Mouse (Mus musculus) CH12.LX (cell line): ENCODE data around the gene Myh3. TPM values are rescaled to one million over a fixed set of nuclear protein-coding genes. Genes with fewer than 3 reads are reported as not detected.

Experiments
- DNase-seq: peaks from one replicate; pipeline ENCODE4 v3.0.0-alpha.2; 2013; ENCODE audit errors: extremely low read depth
- H3K27ac ChIP-seq: 2 replicates; pipeline ENCODE4 v1.5.1; 2012; ENCODE audit warnings: low read depth, mild to moderate bottlenecking, control low read depth, moderate library complexity; ENCODE audit not compliant: insufficient read depth
- H3K27me3 ChIP-seq: replicated peaks from 2 replicates; pipeline ENCODE3; 2012; ENCODE audit warnings: inconsistent platforms
- H3K36me3 ChIP-seq, 2 experiments: replicated peaks in 1 of 2; 2 replicates each; pipeline versions ENCODE3 to v1.6.1; 2012; ENCODE audit warnings: inconsistent platforms in 1 of 2, low read length in 1 of 2, mild to moderate bottlenecking in 1 of 2, mixed read lengths in 1 of 2, moderate library complexity in 1 of 2; ENCODE audit not compliant: control insufficient read depth in 1 of 2, insufficient read depth in 1 of 2
- H3K4me1 ChIP-seq, 2 experiments: 2 replicates each; pipeline ENCODE4 v1.6.1; 2012; ENCODE audit warnings: inconsistent platforms in 1 of 2, moderate library complexity in 1 of 2; ENCODE audit not compliant: insufficient read depth in 2 of 2, control insufficient read depth in 1 of 2
- H3K4me2 ChIP-seq: 2 replicates; pipeline ENCODE4 v1.6.1; 2012; ENCODE audit warnings: low read depth, mild to moderate bottlenecking, control low read depth; ENCODE audit not compliant: poor library complexity, insufficient read depth, severe bottlenecking
- H3K4me3 ChIP-seq, 3 experiments: fragments of 150-350 bp in 1 of 3; sonication (generic) in 1 of 3; replicated peaks in 1 of 3; 2 replicates each; pipeline versions ENCODE3 to v1.5.1; 2011 to 2012; ENCODE audit warnings: low read depth in 2 of 3, low read length in 2 of 3, mild to moderate bottlenecking in 2 of 3, moderate library complexity in 2 of 3, control low read depth in 1 of 3, improper control_type of control experiment in 1 of 3, inconsistent platforms in 1 of 3, mixed read lengths in 1 of 3; ENCODE audit not compliant: poor library complexity in 1 of 3
- H3K79me2 ChIP-seq: replicated peaks from 2 replicates; pipeline ENCODE4 v1.6.1; 2012; ENCODE audit warnings: mild to moderate bottlenecking, moderate library complexity; ENCODE audit not compliant: control insufficient read depth, poor library complexity, insufficient read depth, severe bottlenecking; ENCODE audit errors: extremely low read depth
- H3K9ac ChIP-seq: 2 replicates; pipeline ENCODE4 v1.6.1; 2012; ENCODE audit warnings: low read depth, mild to moderate bottlenecking, control low read depth, moderate library complexity; ENCODE audit not compliant: insufficient read depth
- H3K9me3 ChIP-seq: replicated peaks from 2 replicates; pipeline ENCODE3; 2012; ENCODE audit warnings: low read length, inconsistent platforms, mixed read lengths
- BHLHE40 ChIP-seq: IDR thresholded peaks from 2 replicates; pipeline ENCODE4 v1.6.1; 2011; ENCODE audit warnings: mild to moderate bottlenecking, low read depth, low read length, improper control_type of control experiment
- CHD1 ChIP-seq: IDR thresholded peaks from 2 replicates; pipeline ENCODE4 v1.6.1; 2012; ENCODE audit warnings: low read depth, low read length, improper control_type of control experiment, inconsistent platforms
- CHD2 ChIP-seq: IDR thresholded peaks from 2 replicates; pipeline ENCODE4 v1.6.1; 2011; ENCODE audit warnings: low read length, improper control_type of control experiment
- E2F4 ChIP-seq: IDR thresholded peaks from 2 replicates; pipeline ENCODE4 v1.6.1; 2011; ENCODE audit warnings: low read depth, low read length, improper control_type of control experiment; ENCODE audit not compliant: insufficient replicate concordance
- ELF1 ChIP-seq: IDR thresholded peaks from 2 replicates; pipeline ENCODE4 v1.6.1; 2014; ENCODE audit warnings: low read depth, mild to moderate bottlenecking, inconsistent platforms, low read length, improper control_type of control experiment
- EP300 ChIP-seq: IDR thresholded peaks from 2 replicates; pipeline ENCODE4 v1.6.1; 2011; ENCODE audit warnings: low read length, improper control_type of control experiment
- ETS1 ChIP-seq: conservative IDR thresholded peaks from 2 replicates; pipeline ENCODE4 v1.6.1; 2012; ENCODE audit warnings: low read depth, mild to moderate bottlenecking, inconsistent platforms, low read length, improper control_type of control experiment, moderate library complexity
- GABPA ChIP-seq: IDR thresholded peaks from 2 replicates; pipeline ENCODE4 v1.6.1; 2012; ENCODE audit warnings: low read depth, low read length, improper control_type of control experiment, inconsistent platforms; ENCODE audit not compliant: insufficient replicate concordance
- HCFC1 ChIP-seq: IDR thresholded peaks from 2 replicates; pipeline ENCODE4 v1.6.1; 2012; ENCODE audit warnings: low read depth, mild to moderate bottlenecking, inconsistent platforms, low read length, improper control_type of control experiment
- IRF4 ChIP-seq: IDR thresholded peaks from 2 replicates; pipeline ENCODE4 v1.6.1; 2014; ENCODE audit warnings: low read depth, mild to moderate bottlenecking, inconsistent platforms, low read length, improper control_type of control experiment
- JUN ChIP-seq: IDR thresholded peaks from 2 replicates; pipeline ENCODE4 v1.6.1; 2011; ENCODE audit warnings: low read depth, mild to moderate bottlenecking, low read length, improper control_type of control experiment, moderate library complexity; ENCODE audit not compliant: insufficient read depth
- JUND ChIP-seq: conservative IDR thresholded peaks from 2 replicates; pipeline ENCODE4 v1.6.1; 2011; ENCODE audit warnings: low read depth, low read length, improper control_type of control experiment
- KAT2A ChIP-seq: IDR thresholded peaks from 2 replicates; pipeline ENCODE4 v1.6.1; 2012; ENCODE audit warnings: low read length, improper control_type of control experiment, inconsistent platforms; ENCODE audit not compliant: insufficient replicate concordance
- MAFK ChIP-seq: IDR thresholded peaks from 2 replicates; pipeline ENCODE4 v1.6.1; 2011; ENCODE audit warnings: low read length, improper control_type of control experiment; ENCODE audit not compliant: insufficient replicate concordance
- MAX ChIP-seq: IDR thresholded peaks from 2 replicates; pipeline ENCODE4 v1.6.1; 2011; ENCODE audit warnings: low read length, improper control_type of control experiment
- MAZ ChIP-seq: IDR thresholded peaks from 2 replicates; pipeline ENCODE4 v1.6.1; 2012; ENCODE audit warnings: low read depth, mild to moderate bottlenecking, inconsistent platforms, low read length, improper control_type of control experiment, moderate library complexity
- MEF2A ChIP-seq: IDR thresholded peaks from 2 replicates; pipeline ENCODE4 v1.6.1; 2014; ENCODE audit warnings: low read depth, mild to moderate bottlenecking, inconsistent platforms, low read length, improper control_type of control experiment, borderline replicate concordance
- MXI1 ChIP-seq: IDR thresholded peaks from 2 replicates; pipeline ENCODE4 v1.6.1; 2011; ENCODE audit warnings: mild to moderate bottlenecking, low read depth, low read length, improper control_type of control experiment
- MYC ChIP-seq: IDR thresholded peaks from 2 replicates; pipeline ENCODE4 v1.6.1; 2011; ENCODE audit warnings: low read depth, mild to moderate bottlenecking, improper control_type of control experiment, low read length
- NELFE ChIP-seq: IDR thresholded peaks from 2 replicates; pipeline ENCODE4 v1.6.1; 2011; ENCODE audit warnings: low read depth, low read length, improper control_type of control experiment
- NRF1 ChIP-seq: IDR thresholded peaks from 2 replicates; pipeline ENCODE4 v1.6.1; 2014; ENCODE audit warnings: low read depth, mild to moderate bottlenecking, inconsistent platforms, low read length, improper control_type of control experiment, moderate library complexity
- PAX5 ChIP-seq: IDR thresholded peaks from 2 replicates; pipeline ENCODE4 v1.6.1; 2012; ENCODE audit warnings: low read length, inconsistent platforms, mixed read lengths
- POLR2A ChIP-seq: IDR thresholded peaks from 2 replicates; pipeline ENCODE4 v1.6.1; 2011; ENCODE audit warnings: low read depth, mild to moderate bottlenecking, improper control_type of control experiment, low read length
- POLR2AphosphoS2 ChIP-seq: IDR thresholded peaks from 2 replicates; pipeline ENCODE4 v1.6.1; 2011; ENCODE audit warnings: low read depth, low read length, improper control_type of control experiment
- RAD21 ChIP-seq: IDR thresholded peaks from 2 replicates; pipeline ENCODE4 v1.6.1; 2011; ENCODE audit warnings: low read depth, mild to moderate bottlenecking, low read length, improper control_type of control experiment, moderate library complexity
- RCOR1 ChIP-seq: conservative IDR thresholded peaks from 2 replicates; pipeline ENCODE4 v1.6.1; 2012; ENCODE audit warnings: low read depth, mild to moderate bottlenecking, inconsistent platforms, low read length, improper control_type of control experiment
- SIN3A ChIP-seq: IDR thresholded peaks from 2 replicates; pipeline ENCODE4 v1.6.1; 2012; ENCODE audit warnings: low read length, improper control_type of control experiment, inconsistent platforms
- SMC3 ChIP-seq: IDR thresholded peaks from 2 replicates; pipeline ENCODE4 v1.6.1; 2011; ENCODE audit warnings: low read depth, low read length, improper control_type of control experiment
- TBP ChIP-seq: conservative IDR thresholded peaks from 2 replicates; pipeline ENCODE4 v1.6.1; 2011; ENCODE audit warnings: low read depth, low read length, improper control_type of control experiment
- TCF12 ChIP-seq: IDR thresholded peaks from 2 replicates; pipeline ENCODE4 v1.6.1; 2014; ENCODE audit warnings: low read depth, mild to moderate bottlenecking, inconsistent platforms, low read length, improper control_type of control experiment
- USF1 ChIP-seq: IDR thresholded peaks from 2 replicates; pipeline ENCODE4 v1.6.1; 2014; ENCODE audit warnings: low read depth, mild to moderate bottlenecking, inconsistent platforms, low read length, improper control_type of control experiment
- USF2 ChIP-seq: conservative IDR thresholded peaks from 2 replicates; pipeline ENCODE4 v1.6.1; 2011; ENCODE audit warnings: low read depth, low read length, improper control_type of control experiment
- ZC3H11A ChIP-seq: IDR thresholded peaks from 2 replicates; pipeline ENCODE4 v1.6.1; 2012; ENCODE audit warnings: low read depth, mild to moderate bottlenecking, inconsistent platforms, low read length, improper control_type of control experiment
- ZKSCAN1 ChIP-seq: IDR thresholded peaks from 2 replicates; pipeline ENCODE4 v1.6.1; 2012; ENCODE audit warnings: low read depth, inconsistent platforms, low read length, improper control_type of control experiment, borderline replicate concordance
- ZMIZ1 ChIP-seq: IDR thresholded peaks from 2 replicates; pipeline ENCODE4 v1.6.1; 2012; ENCODE audit warnings: low read depth, mild to moderate bottlenecking, inconsistent platforms, low read length, improper control_type of control experiment
- ZNF384 ChIP-seq: IDR thresholded peaks from 2 replicates; pipeline ENCODE4 v1.6.1; 2012; ENCODE audit warnings: low read depth, low read length, improper control_type of control experiment, inconsistent platforms
- dilution Hi-C: fragments of 300-500 bp; cut with MboI; formaldehyde crosslinking; loops from 2 replicates; pipeline ENCODE4 v1.14.3; 2020; ENCODE audit warnings: low sequenced_read_pairs; ENCODE audit not compliant: extremely low pct_unique_long_range_greater_than_20kb, extremely low pct_ligation_motif_present
- in situ Hi-C: fragments of 300-500 bp; cut with MboI; formaldehyde crosslinking; loops from 3 replicates; pipeline ENCODE4 v1.14.3; 2019; ENCODE audit warnings: low sequenced_read_pairs, low pct_ligation_motif_present, low pct_unique_long_range_greater_than_20kb, mixed read lengths
- polyA plus RNA-seq: library from polyadenylated mRNA; unstranded; fragments of >175 nt; gene quantifications from 2 replicates; pipeline ENCODE4 v1.2.1, GENCODE M21; 2012; ENCODE audit warnings: low read depth; ENCODE audit not compliant: insufficient read length
- total RNA-seq, 2 experiments: library from RNA; depleted of rRNA; stranded (reverse); fragments of 300-350 nt in 1 of 2; fragments of >200 nt in 1 of 2; gene quantifications; 2 replicates each; pipeline ENCODE4 v1.2.3; 2012 to 2014

Myh3 gene
- total and polyA plus RNA-seq, 3 experiments: 0.12 to 0.64 (median 0.26) TPM

- in situ Hi-C loops: no loop called here
- dilution Hi-C loops: no loop called here
- H3K36me3 ChIP-seq: peaks cover 15 to 32% of the 10 kb centered on the region in 2 experiments
- peak overlapping the region; percentile 50 for H3K27ac ChIP-seq
- DNase-seq: peak; percentile 52
- peaks cover 11 to 63% of the 10 kb centered on the region in 2 experiments for H3K4me1 ChIP-seq
- H3K4me3 ChIP-seq: peak overlapping the region; percentile 3 to 67 (median 50)
- no peaks in the 10 kb centered on the region for H3K27me3 ChIP-seq
- H3K79me2 ChIP-seq: peaks cover 8% of the 10 kb centered on the region
- peak overlapping the region; percentile 70 for H3K4me2 ChIP-seq
- H3K9me3 ChIP-seq: no peaks in the 10 kb centered on the region
- H3K9ac ChIP-seq: peak overlapping the region; percentile 74
- TF ChIP-seq NRF1 (no peak), E2F4 (0 out of 2 replicates have a peak, but pooled peaks have one; percentile 42), SIN3A (peak; percentile 53), TBP (no peak), ZKSCAN1 (no peak), CHD2 (peak; percentile 55; the same call in 1 of the 2 replicates), EP300 (no peak), ZNF384 (no peak), MAZ (no peak; the same call in 1 of the 2 replicates), POLR2A (peak; percentile 18), GABPA (no peak), SMC3 (peak; percentile 11; the same call in 1 of the 2 replicates), MAX (peak; percentile 33; the same call in 1 of the 2 replicates), MAFK (peak; percentile 40; the same call in 1 of the 2 replicates), ZC3H11A (no peak), ETS1 (peak; percentile 5; the same call in 1 of the 2 replicates), IRF4 (0 out of 2 replicates have a peak, but pooled peaks have one; percentile 6), NELFE (no peak; the same call in 1 of the 2 replicates), CHD1 (peak; percentile 95), PAX5 (no peak), RAD21 (no peak), JUN (no peak), HCFC1 (no peak; the same call in 1 of the 2 replicates), KAT2A (0 out of 2 replicates have a peak, but pooled peaks have one; percentile 43), JUND (no peak), USF1 (no peak), RCOR1 (peak; percentile 64; the same call in 1 of the 2 replicates), BHLHE40 (0 out of 2 replicates have a peak, but pooled peaks have one; percentile 3), ELF1 (no peak), ZMIZ1 (peak; percentile 79), MYC (0 out of 2 replicates have a peak, but pooled peaks have one; percentile 5), POLR2AphosphoS2 (peak; percentile 95), USF2 (peak; percentile 19; the same call in 1 of the 2 replicates), MXI1 (no peak), TCF12 (no peak), MEF2A (no peak; the same call in 1 of the 2 replicates)
These were observed 67.6 kb downstream of the Myh3 start for GRCm38 (mm10) chr11:67145482-67146408.
